Mouse (Mus musculus): ENCODE results near the gene Olfr786. TPM values are rescaled to one million over a fixed set of nuclear protein-coding genes. Genes with fewer than 3 reads are reported as not detected.

The Olfr786 gene
- polyA plus RNA-seq (2015; fragmentation: Illumina TruSeq; extraction: RNeasy Lipid Tissue Mini Kit (QIAGEN cat#74804); ENCODE audit: insufficient read depth, low replicate concordance) = not detected

DNA sequence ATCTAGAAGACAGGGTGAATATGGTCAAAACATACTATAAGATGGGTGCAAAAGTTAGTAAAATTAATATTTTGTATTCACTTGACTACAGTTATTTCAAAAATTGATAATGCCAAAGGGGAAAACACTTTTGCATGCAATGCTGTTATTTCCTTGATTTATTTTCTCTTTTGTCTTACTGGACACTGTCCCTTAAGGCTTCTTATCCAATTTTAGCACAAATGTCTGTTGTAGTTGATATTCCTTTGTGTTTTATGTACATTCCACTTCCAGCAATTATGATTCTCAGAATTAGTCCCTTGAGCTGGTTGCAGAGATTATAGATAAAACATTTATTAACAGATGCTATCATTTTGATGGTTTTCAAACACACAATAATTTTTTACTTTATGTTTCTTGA, at the start of gene Olfr786:
Gene Olfr786, plus strand, starts transcription at position 301 of the 400 bp plus-strand sequence.

DNA sequence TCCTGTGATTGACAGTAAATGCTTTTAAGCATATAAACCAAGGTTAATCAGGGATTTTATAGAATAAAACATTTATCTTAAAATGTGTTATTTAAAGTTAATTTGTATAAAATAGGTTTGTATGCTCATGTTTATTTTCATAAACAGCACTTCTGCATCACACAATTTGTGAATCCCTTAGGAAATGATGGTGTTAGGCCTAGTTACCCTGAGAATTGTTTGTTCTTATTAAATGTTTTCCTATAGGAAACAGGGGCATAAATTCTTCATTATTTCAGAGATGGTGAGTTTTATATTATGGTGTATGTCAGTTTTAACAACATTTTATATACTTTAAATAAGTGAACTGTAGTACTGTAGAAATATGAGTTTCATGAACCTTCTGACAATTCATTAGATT, 43.3 kb upstream of the Olfr786 start, which contains the start of gene Olfr784:
Gene Olfr784, plus strand, starts transcription at position 301 of the 400 bp plus-strand sequence.

DNA sequence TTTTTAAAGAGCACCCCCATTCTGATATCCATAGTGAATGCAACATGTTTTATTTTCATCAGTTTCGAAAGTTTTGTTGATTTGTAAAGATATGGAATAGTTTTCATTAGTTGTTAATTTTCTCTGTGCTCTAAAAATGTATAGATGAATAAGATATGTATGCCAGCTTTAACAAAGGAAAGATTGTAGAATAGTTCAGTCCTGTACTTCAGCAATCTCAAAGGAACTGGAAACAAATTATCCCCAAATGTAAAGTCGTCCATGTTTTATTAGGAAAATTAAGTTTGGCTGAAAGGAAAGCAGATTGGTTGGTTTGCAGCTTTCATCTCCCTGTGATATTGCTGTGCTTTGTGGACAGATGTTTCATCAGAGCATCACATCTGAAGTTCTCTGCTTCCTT, 22.0 kb upstream of the Olfr786 start, which contains the start of gene Olfr785:
Gene Olfr785, plus strand, starts transcription at position 301 of the 400 bp plus-strand sequence.

DNA sequence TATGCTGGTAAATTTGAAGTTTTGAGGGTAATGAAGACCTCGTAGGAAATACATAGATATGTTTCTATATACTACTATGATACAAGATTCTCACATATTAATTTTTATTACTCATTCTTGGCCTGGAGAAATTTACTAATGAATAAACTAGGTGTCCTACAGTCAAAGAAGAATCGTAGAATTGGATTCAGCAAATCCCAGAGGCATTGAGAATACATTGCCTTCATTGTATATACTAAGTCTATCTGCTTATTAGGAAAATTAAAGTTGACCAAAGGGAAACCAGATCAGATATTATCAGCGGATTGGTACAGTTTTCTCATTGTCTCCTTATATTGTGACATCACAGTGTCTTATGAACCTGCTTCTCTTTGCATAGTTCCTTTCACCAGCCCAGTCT, 34.5 kb downstream of the Olfr786 start, which contains the start of gene Olfr787:
Gene Olfr787, plus strand, starts transcription at position 301 of the 400 bp plus-strand sequence.

GRCm38 (mm10) chr10:129470698-129471097, 43.6 kb downstream of the Olfr786 start, which contains the start of gene Olfr788:
Olfr788 (plus strand) TSS chr10:129470998.

DNA sequence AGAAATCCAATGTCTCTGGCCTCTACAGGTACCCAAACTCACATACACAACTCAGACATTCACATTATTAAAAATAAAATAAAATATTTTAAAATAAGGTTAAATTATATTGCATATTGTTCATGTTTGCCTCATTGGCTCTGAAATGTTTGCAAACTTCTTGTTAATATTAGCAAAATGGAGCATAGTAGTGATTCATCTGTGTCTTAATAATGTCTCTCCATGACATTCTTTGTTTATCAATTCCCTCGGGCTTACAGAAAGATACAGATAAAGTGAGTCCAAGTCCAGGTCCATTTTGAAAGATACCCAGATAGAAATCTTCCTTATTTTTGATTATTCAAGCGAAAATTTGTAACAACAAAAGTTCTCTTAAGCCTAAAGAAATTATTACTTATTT, 57.3 kb downstream of the Olfr786 start, which contains the start of gene Olfr789:
Gene Olfr789, plus strand, starts transcription at position 301 of the 400 bp plus-strand sequence.

Other genes starting within 250 kb of the Olfr786 start
- gene Olfr772, start 249.4 kb upstream of the Olfr786 start, polyA plus RNA-seq (2015; fragmentation: Illumina TruSeq; extraction: RNeasy Lipid Tissue Mini Kit (QIAGEN cat#74804); ENCODE audit: insufficient read depth, low replicate concordance) = not detected
- not detected for gene Olfr773, start 239.9 kb upstream of the Olfr786 start, polyA plus RNA-seq (2015; fragmentation: Illumina TruSeq; extraction: RNeasy Lipid Tissue Mini Kit (QIAGEN cat#74804); ENCODE audit: insufficient read depth, low replicate concordance)
- not detected for gene Olfr774, start 191.1 kb upstream of the Olfr786 start, polyA plus RNA-seq (2015; fragmentation: Illumina TruSeq; extraction: RNeasy Lipid Tissue Mini Kit (QIAGEN cat#74804); ENCODE audit: insufficient read depth, low replicate concordance)
- not detected for gene Olfr775, start 178.9 kb upstream of the Olfr786 start, polyA plus RNA-seq (2015; fragmentation: Illumina TruSeq; extraction: RNeasy Lipid Tissue Mini Kit (QIAGEN cat#74804); ENCODE audit: insufficient read depth, low replicate concordance)
- gene Olfr776, start 168.2 kb upstream of the Olfr786 start, polyA plus RNA-seq (2015; fragmentation: Illumina TruSeq; extraction: RNeasy Lipid Tissue Mini Kit (QIAGEN cat#74804); ENCODE audit: insufficient read depth, low replicate concordance) = not detected
- not detected for gene Olfr777, start 155.8 kb upstream of the Olfr786 start, polyA plus RNA-seq (2015; fragmentation: Illumina TruSeq; extraction: RNeasy Lipid Tissue Mini Kit (QIAGEN cat#74804); ENCODE audit: insufficient read depth, low replicate concordance)
- not detected for gene Olfr780, start 109.2 kb upstream of the Olfr786 start, polyA plus RNA-seq (2015; fragmentation: Illumina TruSeq; extraction: RNeasy Lipid Tissue Mini Kit (QIAGEN cat#74804); ENCODE audit: insufficient read depth, low replicate concordance)
- not detected for gene Olfr781, start 98.5 kb upstream of the Olfr786 start, polyA plus RNA-seq (2015; fragmentation: Illumina TruSeq; extraction: RNeasy Lipid Tissue Mini Kit (QIAGEN cat#74804); ENCODE audit: insufficient read depth, low replicate concordance)
- gene Olfr782, start 78.5 kb upstream of the Olfr786 start, polyA plus RNA-seq (2015; fragmentation: Illumina TruSeq; extraction: RNeasy Lipid Tissue Mini Kit (QIAGEN cat#74804); ENCODE audit: insufficient read depth, low replicate concordance) = not detected
- gene Olfr784, start 43.2 kb upstream of the Olfr786 start, polyA plus RNA-seq (2015; fragmentation: Illumina TruSeq; extraction: RNeasy Lipid Tissue Mini Kit (QIAGEN cat#74804); ENCODE audit: insufficient read depth, low replicate concordance) = not detected
- not detected for gene Olfr785, start 21.9 kb upstream of the Olfr786 start, polyA plus RNA-seq (2015; fragmentation: Illumina TruSeq; extraction: RNeasy Lipid Tissue Mini Kit (QIAGEN cat#74804); ENCODE audit: insufficient read depth, low replicate concordance)
- gene Olfr787, start 34.6 kb downstream of the Olfr786 start, polyA plus RNA-seq (2015; fragmentation: Illumina TruSeq; extraction: RNeasy Lipid Tissue Mini Kit (QIAGEN cat#74804); ENCODE audit: insufficient read depth, low replicate concordance) = not detected
- not detected for gene Olfr788, start 43.7 kb downstream of the Olfr786 start, polyA plus RNA-seq (2015; fragmentation: Illumina TruSeq; extraction: RNeasy Lipid Tissue Mini Kit (QIAGEN cat#74804); ENCODE audit: insufficient read depth, low replicate concordance)
- not detected for gene Olfr789, start 57.4 kb downstream of the Olfr786 start, polyA plus RNA-seq (2015; fragmentation: Illumina TruSeq; extraction: RNeasy Lipid Tissue Mini Kit (QIAGEN cat#74804); ENCODE audit: insufficient read depth, low replicate concordance)
- gene Olfr790, start 71.2 kb downstream of the Olfr786 start, polyA plus RNA-seq (2015; fragmentation: Illumina TruSeq; extraction: RNeasy Lipid Tissue Mini Kit (QIAGEN cat#74804); ENCODE audit: insufficient read depth, low replicate concordance) = not detected
- not detected for gene Olfr791, start 94.5 kb downstream of the Olfr786 start, polyA plus RNA-seq (2015; fragmentation: Illumina TruSeq; extraction: RNeasy Lipid Tissue Mini Kit (QIAGEN cat#74804); ENCODE audit: insufficient read depth, low replicate concordance)
- not detected for gene Olfr792, start 111.9 kb downstream of the Olfr786 start, polyA plus RNA-seq (2015; fragmentation: Illumina TruSeq; extraction: RNeasy Lipid Tissue Mini Kit (QIAGEN cat#74804); ENCODE audit: insufficient read depth, low replicate concordance)
- gene Olfr794, start 140.3 kb downstream of the Olfr786 start, polyA plus RNA-seq (2015; fragmentation: Illumina TruSeq; extraction: RNeasy Lipid Tissue Mini Kit (QIAGEN cat#74804); ENCODE audit: insufficient read depth, low replicate concordance) = not detected
- not detected for gene Olfr796, start 185.3 kb downstream of the Olfr786 start, polyA plus RNA-seq (2015; fragmentation: Illumina TruSeq; extraction: RNeasy Lipid Tissue Mini Kit (QIAGEN cat#74804); ENCODE audit: insufficient read depth, low replicate concordance)
- gene Olfr798, start 200.6 kb downstream of the Olfr786 start, polyA plus RNA-seq (2015; fragmentation: Illumina TruSeq; extraction: RNeasy Lipid Tissue Mini Kit (QIAGEN cat#74804); ENCODE audit: insufficient read depth, low replicate concordance) = not detected
- gene Olfr799, start 210.2 kb downstream of the Olfr786 start, polyA plus RNA-seq (2015; fragmentation: Illumina TruSeq; extraction: RNeasy Lipid Tissue Mini Kit (QIAGEN cat#74804); ENCODE audit: insufficient read depth, low replicate concordance) = not detected
- gene Olfr800, start 230.4 kb downstream of the Olfr786 start, polyA plus RNA-seq (2015; fragmentation: Illumina TruSeq; extraction: RNeasy Lipid Tissue Mini Kit (QIAGEN cat#74804); ENCODE audit: insufficient read depth, low replicate concordance) = not detected
- gene Olfr801, start 246.6 kb downstream of the Olfr786 start, polyA plus RNA-seq (2015; fragmentation: Illumina TruSeq; extraction: RNeasy Lipid Tissue Mini Kit (QIAGEN cat#74804); ENCODE audit: insufficient read depth, low replicate concordance) = not detected